Mouse (Mus musculus): ENCODE data around the gene 4430402I18Rik.

Gene 4430402I18Rik

DNA sequence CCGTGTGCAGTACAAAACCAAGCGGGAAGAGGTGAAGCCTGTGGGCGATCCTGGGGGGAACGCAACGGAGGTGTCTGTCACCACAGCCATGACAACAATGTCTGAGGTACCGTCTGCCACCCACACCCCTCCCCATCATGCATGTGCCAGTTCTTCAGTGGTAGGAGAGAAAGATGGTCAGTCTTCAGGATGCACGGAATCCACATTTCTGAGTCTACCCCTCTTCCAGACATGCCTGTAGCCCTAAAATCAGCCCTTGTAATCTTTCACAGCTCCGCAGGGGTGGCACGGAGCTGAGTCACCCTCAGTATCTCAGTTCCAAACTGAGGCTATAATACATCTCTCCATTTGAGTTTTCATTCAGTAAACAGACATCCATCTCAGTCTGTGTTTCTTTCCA, 70.1 kb downstream of the 4430402I18Rik start:
- DNase-seq, result no peak

DNA sequence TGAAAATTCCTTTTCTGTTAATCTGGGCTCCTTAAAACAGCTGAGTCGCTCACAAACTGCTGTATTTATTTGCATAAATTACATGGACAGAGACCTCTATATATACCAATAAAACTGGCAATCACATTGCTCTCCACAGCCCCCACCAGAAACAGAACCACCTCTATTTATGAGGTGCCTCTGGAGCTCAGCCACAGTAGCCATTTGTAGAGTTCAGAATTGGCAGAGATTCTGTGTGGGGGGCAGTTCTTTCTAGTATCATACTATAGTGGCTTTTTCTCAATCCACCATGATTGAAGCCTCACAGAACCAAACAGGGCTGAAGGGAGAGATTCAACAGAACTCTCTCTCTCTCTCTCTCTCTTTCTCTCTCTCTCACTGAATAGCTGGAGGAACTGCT, 71.0 kb downstream of the 4430402I18Rik start:
- no peak for DNase-seq

DNA sequence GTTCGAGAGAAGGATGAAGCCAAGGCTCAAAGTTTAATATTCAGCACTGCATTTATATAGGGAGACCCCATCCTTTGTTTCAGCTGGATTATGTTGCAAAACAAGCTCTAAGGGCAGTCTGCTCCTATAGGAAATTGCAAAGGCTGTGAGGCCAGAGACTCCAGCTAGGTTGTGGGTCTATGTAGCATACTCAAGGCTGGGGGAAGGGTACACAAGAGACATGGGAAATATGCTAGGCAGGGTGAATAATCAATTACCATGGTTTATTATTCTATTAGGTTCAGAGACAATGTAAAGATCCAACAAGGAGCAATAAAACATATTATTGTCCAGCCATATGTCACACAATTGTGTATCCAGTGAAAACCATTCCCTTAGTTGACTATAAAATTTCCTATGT, 75.7 kb downstream of the 4430402I18Rik start:
- DNase-seq, result no peak

DNA sequence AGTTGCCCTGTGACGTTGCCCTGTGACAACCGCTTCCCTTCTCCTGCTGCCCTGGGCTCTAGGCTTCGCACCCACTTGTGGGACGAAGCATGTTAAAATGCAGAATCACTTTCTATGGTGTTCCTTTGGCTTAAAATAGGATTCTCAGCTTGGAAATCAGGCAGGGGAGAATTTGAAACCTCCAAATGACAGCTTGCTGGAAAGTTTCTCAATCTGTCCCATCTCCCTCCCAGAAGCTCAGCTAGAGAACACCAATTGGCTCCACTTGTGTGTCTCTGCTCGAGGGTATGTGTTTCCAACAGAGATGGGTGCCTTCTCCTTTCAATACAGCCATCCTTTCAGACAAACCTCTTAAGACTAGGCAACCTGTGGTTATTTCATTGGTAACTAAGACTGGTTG, 76.4 kb downstream of the 4430402I18Rik start:
- DNase-seq, result no peak

DNA sequence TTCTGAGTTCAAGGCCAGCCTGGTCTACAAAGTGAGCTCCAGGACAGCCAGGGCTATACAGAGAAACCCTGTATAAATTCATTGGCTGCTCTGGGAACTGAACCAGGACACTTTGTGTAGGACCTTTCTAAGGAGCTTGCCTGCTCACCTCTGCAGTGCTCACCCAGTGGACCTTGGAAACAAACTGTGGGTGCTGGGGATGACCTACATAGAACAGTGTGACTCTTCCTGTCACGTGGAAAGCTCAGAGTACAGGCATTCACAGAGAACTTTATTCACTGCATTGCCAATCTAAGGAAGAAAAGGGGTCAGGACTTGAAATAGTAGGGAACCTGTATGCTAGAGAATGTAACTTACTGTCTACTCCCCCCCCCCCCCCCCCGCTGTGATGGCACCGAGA, 78.3 kb downstream of the 4430402I18Rik start:
- peak; percentile 43 to 63 for DNase-seq

DNA sequence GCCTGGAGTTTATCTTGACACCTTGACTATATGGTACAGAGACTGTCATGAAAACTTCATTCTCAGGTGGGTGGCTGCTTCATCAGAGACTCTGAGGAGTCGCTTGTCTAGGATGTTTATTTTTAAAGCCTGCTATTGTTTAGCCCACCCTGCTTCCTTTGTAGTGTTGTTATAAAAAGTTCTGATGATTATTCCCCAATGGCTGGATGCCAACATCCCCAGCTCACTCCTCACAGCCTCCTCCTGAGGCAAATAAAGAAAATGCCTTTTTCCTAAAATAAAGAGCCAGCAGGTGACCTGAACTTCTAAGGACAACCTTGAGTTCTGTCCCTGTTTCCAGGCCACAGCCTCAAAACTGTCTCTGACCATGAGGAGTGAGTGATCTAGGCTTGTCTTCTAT, 79.1 kb downstream of the 4430402I18Rik start:
- DNase-seq, result no peak

DNA sequence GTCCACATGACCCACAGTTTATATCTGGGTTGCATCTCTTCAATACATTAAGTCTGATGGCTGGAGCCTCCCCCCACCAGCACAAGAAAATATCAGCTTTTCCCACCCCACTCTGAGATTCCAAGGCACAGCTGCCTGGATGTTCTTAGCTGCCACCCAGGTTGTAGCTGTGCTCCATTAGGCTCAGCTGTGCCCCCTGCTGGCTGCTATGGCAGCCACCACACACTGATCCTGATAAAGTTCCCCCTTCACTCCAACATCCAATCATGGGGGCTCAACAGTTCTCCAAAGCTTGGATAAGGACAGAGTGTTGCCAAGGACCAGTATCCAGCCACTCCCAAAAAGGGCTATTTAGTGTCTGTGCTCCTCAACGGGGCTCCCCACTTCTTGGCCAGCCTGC, 84.5 kb downstream of the 4430402I18Rik start:
- peak; percentile 62 to 71 for DNase-seq

DNA sequence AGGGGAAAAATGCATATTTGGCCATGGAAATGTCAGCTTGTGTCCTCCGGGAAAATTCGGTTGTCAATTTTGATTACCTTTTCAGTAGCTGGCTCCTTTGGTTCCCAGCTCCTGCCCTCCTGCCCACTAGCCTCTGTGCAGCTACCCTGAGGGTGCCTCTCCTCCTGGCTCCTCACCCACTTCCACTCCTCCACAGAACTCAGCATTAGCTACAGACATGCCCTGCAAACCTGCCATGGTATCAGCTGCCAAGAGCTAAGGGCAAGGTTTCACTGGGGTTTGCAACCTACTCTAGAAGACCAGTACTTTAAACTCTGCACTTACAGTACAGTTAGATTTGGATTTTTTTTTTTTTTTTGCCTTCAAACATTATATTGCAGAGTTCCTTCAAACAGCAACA, 88.1 kb downstream of the 4430402I18Rik start:
- peak; percentile 38 to 68 for DNase-seq

DNA sequence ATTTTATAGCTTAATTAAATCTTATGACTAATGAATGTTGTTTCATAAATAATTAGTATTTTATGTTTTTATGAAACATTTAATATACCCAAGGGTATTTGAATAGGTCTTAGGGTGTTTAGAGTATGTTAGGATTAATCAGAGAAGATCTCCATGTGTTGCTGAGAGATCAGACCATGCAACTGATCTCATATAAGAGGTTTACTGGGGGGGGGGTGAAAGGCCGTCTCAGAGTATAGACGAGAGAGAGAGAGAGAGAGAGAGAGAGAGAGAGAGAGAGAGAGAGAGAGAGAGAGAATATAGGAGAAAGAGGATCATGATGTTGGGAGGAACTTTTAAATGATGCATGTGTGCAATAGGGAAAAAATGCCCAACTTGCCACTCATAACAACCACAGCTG, 97.2 kb downstream of the 4430402I18Rik start:
- DNase-seq, result no peak

DNA sequence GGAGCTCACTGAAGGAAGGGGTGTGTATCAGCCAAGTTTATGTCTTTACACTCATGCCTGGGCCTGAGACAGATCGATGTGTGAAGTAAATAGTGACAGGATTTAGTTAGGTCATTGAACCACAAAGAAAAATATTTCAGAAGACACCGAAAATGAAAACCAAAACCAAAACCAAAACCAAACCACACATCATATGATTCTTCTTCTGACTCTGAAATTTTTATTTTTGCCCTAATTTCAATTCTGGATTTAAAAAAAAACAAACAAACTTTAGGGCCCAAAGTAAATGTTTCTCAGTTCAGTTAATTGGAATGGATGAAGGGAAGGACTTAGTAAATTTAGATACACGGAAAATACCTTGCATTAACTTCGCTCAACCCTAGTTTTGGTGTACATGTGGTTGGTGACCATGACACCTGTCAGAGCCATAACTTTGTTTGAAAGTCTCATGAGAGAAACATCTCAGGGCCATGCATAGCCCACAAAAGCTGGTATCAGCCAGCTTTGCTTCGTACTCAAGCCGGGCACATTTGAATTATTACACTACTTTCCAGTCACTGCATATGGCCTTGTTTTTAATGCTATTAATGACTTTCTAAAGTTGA, 98.2 kb downstream of the 4430402I18Rik start:
- DNase-seq, result no peak

DNA sequence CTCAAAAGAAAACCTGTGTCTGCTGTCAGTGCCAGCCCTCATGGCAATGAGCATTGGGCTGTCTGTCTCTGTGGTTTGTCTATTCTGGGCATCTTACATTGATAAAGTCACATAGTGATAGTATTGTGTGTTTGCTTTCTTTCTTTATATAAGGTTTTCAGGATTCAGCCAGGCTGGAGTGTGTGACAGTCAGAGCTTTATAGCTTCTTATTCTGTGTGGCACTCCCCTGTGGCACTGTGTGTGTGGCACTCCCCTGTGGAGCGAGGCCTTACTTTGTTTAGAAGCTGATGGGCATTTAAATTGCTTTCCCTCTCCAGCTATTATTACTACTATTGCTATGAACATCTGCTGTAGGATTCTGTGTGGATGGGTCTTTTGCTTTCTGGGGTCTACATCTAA, 102.1 kb downstream of the 4430402I18Rik start:
- no peak for DNase-seq

DNA sequence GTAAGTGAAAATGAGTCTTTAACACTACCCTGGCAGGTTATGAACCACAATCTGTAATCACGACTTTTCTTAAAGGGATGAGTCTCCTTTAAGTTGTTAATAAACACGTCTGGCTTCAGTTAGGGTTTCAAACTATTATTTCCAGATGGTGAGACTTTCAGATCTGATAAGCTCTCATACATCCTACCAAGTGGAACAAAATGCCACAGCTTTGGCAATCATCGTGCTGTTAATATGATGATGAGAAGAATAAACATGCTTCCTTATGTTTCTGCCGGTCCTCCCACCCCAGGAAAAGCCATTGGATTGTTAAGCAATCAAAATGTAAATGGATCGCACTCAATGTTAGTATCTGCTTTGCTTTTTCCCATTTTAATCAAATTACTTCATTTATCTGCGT, 102.6 kb downstream of the 4430402I18Rik start:
- DNase-seq, result no peak

DNA sequence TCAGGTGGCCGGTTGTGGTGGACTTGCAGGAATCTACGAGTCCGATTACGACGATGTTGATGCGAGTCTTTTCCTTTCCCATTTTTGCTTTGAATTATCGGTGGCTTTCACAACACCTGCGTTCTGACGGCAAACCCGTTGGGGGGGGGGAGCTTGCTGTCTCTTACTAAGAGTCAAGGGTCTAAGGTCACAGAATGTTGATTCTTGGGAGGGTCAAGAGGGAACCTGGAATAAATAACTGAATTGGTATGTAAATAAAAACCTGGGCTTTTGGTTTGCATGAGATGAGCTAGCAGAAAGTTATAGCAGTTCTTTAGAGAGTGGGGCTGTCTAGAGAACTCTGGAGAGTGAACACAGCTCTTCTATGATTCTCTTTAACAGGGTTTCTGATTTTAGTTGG, 104.0 kb downstream of the 4430402I18Rik start:
- no peak for DNase-seq

DNA sequence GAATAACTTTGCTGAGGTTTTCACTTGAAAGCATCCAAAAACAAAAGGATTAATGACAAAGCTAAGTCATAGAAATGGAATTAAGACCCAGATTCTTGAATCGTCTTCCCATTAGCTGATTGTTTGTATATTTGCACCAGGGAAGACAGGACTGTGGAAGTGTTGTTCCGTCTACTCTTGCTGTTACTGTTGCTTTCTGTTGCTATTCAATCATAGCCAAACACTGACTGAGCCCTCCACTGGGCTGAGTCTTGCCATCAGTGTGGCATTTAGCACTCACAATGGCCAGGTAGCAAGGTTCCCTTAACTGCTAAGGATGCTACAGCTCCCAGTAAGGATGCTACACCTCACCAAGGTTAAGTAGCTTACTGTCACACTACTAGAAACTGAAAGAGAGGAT, 107.4 kb downstream of the 4430402I18Rik start:
- DNase-seq, result no peak

DNA sequence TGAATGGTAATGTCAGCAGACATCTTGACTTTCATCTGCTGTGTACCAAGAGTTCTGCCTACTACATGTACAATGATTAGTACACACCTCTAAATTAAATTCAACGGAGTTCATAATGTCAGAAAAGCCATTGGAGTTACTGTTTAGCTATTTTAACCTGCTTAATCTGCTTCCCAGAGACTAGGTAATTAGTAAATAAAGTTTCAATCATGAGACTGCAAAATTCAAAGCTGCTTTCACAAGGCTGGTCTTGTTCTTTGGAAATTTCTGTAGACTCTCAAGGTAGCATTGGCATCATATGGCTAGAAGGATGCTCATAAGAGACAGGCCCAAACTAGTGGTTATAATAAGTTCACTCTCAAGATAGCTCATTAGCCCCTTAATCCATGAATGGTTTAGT, 112.8 kb downstream of the 4430402I18Rik start:
- no peak for DNase-seq

DNA sequence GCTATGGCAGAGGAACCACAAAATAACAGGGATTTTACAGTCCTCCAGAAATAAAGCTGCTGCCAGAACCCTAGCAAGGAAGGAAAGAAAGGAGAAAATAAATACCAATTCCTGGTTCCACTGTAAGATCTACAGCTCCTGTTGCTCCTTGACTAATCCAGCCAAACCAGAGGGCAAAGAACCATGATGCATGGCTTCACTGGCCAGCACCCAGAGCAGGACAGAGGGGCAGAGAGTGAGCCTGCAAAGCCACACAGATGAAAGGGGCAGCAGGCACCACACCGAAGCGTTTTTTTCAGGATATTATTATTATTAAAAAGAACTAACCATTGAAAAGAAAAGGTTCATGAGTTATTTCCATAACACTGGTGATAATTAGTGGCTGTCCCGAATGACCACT, 115.6 kb downstream of the 4430402I18Rik start:
- DNase-seq, result peak; percentile 14 to 49

DNA sequence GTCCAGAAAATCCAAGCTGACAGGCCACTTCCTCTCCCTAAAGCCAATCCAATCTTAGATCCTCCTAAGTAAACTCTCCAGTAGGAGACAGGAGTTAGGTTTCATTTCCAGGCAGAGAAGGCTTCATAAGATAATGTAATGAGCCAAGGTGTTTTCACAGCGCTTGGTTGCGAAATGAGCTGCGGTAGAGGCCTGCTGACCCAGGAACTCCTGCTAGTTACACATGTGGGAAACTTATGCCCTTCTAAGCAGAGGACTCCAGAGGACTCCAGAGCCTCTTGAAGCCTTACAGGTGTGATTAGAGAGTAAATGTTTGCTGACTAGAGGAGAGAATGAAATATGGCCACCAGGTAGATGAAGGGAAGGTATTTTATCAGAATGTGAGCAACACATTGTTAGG, 117.1 kb downstream of the 4430402I18Rik start:
- no peak for DNase-seq

DNA sequence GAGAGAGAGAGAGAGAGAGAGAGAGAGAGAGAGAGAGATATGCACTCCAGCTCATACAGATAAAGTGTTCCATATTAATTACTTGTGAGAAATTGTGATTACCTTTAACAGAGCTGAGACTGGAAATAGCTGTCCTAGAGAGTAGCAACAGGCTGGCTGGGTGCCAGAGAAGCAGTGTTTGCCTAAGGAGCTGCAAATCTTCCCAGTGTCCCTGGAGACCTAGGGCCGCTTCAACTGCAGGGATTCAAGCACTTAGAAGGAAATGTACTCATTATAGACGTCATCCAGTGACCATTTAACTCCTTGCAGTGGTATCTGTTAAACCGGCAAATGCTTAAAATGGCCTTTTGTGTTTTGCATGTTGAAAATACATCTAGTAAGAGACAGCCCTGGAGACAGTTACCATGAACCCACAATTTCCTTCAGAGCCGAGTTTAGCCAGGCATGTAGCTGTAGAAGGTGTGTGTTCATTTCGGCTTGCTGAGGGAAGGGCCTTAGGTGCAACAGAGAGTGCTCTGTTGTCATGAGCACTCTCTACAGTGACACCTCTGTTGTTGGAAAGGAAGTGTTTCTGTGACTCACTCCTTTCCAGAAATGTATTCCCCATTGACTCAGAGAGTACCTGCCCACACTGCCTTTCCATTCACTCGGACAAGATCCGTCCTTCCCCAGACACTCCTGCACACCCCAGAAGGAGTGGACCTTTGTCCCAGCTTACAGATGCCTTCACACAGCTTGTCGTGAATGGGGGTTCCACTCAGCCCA, 122.5 kb downstream of the 4430402I18Rik start:
- peak; percentile 64 to 73 for DNase-seq

Measured in kidney, postnatal 25 days (tissue).